Mouse (Mus musculus) heart, postnatal 0 days (tissue): ENCODE data around the gene Nectin2.

Source experiments
- CTCF ChIP-seq: IDR thresholded peaks from 2 replicates; pipeline ENCODE4 v1.5.1; 2016; ENCODE audit warnings: antibody characterized with exemption, control low read depth, low read depth
- EP300 ChIP-seq: IDR thresholded peaks from 2 replicates; pipeline ENCODE4 v1.6.1; 2016; ENCODE audit warnings: antibody characterized with exemption, low read depth

DNA sequence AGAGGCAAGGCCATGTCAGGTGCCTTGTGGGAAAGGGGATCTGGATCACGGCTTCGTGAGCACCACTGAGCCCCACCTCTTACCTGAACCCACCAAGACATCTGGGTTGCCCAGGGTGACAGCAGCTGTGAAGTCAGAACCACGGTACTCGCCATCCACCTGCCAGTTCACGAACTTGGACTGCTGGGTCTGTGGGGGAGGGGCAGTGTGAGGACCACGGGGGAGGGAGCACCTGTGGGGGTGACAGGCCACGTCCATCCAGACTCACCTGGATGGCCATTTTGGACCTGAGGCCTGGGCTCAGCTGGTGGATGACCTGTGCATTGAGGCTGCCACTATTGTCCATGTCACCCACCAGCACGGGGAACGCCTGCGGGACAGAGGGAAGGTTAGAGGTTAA, 39.6 kb downstream of the Nectin2 start:
- TF ChIP-seq CTCF (no peak), EP300 (no peak)
